Mouse (Mus musculus): ENCODE results near the gene Babam2.
A peak's percentile ranks its signal among the peaks of the same experiment; 100 is the strongest.

Babam2 gene

DNA sequence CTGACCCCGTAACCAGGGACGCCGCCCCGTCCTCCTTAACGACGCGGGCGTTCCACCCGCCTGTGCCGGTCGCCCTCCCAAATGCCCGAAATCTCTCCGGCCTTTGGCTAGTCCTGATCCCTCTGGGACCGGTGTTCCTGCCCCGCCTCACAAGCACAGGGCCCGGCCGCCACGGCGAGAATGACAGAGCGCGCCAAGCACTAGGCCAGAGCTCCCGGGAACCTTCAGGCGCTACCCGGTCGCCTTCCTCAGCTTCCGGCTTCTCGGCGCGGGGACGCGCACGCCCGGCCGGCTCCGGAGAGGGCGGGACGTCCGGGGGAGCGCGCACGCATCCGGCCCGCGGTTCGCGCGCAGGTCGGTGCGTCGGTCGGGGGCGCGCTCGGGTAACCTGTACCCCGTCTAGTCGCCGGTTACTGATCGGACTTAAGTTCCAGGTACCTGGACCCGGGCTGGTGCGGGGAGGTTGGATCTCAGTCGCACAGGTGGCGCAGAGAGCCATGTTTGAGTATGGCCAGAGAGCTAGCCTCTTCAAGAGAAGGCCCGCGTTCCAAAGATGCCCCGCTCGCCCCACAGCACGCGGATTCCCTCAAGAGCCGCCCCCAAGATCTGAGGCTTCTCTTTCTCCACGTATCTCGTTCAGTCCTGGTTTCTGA lies at the start of gene Babam2:
TSS of gene Babam2 (plus strand) at position 41 of the 653 bp plus-strand sequence.
- peak; percentile 100 for DNase-seq

DNA sequence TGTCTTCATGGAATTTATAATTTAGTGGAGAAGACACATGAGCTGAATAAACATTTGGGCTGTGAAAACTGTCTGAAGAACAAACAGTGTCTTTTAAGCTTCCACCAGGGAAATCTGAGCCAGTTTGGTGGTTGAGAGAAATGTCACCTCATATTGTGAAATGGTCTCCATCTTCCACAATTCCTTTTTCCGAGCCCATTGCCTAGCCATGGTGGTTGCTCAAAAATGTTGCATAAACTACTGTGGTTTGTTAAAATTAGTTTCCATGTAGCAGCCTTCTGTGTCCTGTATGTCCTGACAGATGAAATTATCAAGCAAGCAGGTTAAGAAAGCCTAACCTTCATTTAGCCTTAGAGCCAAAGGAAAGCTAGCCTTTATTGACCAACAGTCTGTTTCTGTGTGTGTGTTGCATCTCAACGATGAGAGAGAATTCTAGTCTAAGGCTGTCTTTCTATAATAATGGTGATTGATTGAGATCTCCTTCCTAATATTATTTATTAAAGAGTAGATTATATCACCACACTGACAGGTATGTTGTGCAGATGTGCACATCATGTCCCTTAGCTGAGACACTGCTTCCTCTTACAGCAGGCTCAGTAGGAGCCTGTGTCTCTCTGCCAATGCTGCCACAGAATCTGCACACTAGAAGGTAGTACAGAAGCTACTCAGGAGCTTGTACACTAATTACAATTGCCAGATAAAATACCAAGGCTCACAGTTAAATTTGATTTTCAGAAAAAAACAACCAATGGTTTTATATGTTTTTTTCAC lies 46.8 kb upstream of the Babam2 start:
- DNase-seq = peak; percentile 7

DNA sequence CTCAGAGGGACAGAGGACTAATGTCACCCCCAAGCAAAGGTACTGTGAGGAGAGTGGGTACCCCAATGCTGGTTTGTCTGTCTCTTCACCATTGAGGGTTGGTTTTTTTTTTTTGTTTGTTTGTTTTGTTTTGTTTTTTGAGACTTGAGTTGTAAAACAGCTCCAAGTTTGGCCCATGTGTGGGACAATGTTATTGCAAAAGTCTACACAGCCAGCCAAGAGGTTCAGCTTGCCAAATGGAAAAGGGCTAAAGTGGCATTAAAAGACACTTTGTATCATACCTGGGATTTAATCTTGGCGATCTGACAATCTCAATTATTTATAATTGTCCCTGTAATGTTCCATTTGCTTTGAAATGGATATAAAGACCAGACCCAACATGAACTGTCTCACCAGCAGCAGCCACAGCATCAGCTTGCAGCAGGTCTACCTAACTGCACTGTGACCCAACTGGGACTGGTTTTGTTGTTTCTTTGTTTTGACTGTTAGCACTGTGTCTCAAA lies 41.7 kb upstream of the Babam2 start:
- DNase-seq = peak; percentile 2

DNA sequence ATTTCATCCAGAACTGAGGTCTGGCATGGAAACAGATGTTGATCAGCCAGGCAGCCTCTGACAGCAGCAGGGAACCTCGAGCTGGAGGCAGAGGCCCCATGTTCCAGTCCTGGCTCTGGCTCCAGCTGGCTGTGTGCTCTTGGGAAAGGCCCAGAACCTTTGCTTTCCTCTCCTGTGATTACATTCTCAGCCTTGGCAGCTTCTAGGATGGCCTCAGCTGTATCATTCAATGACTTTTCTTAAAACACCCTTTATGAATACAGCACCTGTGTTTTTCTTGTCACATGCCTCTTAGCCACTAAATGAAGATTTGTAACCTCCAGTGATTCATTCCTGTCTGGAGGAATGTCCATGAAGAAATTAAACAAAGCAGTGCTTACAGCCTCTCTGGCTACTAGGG lies 31.3 kb upstream of the Babam2 start:
- peak; percentile 88 for DNase-seq

DNA sequence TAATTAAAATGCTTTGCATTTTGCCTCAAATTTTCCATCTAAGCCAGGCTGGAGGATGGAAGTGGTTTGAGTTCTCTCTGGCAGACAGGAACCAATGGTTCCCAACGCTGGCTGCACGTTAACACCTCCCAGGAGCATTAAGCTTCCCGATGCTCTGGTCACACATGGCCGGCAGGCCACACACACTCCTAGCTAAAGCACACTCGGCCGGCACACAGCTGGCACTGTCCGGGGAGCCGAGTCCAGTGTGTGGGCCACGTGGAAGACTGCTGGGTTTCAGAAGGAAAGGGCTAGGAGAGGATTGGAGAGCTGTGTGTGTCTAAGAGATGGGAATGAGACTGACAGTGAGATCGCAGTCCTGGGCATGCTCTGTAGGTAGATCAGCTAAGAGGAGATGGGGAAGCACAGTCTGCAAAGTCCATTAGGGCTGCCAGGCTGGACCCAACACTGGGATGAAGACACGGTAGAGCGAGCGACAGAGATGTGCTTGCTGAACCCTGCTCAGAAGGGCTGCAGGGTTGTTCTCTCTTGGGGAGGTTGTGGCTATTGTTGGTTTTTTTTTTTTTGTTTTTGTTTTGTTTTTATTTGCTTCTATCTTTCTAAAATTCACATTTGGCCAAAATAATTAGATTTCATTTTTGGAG lies 29.0 kb upstream of the Babam2 start:
- peak; percentile 80 for DNase-seq

DNA sequence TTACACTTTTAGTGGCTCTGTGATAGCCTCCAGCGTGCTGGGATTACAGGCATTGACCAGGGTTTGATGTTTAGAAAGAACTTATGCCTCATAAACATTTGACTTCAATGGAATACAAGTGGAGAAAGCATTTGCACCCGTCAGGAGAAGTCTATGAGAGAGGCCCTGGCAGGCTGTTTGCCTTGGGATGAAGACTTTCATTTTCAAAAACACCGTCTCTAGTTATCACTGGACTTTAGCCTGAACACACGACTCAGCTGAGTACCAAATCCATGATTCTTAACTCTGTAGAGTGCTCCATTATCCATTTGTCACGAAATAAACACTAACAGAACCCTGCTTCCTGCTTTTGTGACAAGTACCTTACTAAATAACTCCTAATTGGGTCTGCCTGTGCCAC lies 27.5 kb upstream of the Babam2 start:
- DNase-seq = no peak

DNA sequence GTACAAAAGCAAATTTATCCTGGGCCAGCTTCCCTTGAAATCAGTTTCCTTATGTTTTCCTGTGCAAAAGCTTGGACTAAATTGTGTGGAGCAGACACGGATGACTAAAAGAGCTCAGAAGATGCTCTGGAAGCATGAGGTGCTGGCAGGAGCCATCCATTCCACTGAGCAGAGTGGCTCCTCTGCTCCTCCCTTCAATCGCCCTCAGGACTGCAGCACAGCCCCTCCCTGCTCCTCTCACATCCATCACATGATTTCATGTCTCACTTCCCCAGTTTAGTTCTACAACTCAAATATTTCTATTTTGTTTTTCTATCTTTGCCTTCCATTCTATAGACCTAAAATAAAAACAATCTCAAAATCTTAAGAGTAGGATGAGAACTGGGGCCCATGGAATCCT lies 26.3 kb upstream of the Babam2 start:
- DNase-seq = no peak

DNA sequence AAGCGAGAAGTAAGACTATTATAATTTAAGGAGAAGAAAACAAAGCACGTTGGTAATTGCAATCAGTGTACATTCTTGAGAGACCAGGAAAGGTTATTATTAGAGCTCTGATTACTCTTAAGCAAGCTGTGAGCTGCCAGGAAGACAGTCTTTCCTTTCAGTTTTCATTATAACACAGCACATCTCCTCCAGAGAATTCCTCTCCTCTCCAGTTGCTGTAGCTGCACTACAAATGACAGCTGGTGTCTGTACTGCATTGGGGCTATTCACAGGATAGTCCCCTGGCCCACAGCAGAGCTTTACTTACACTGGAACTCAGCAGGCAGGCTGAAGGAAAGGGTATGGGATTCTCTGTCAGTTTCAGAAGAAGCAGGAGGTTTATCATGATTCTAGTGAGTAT lies 24.1 kb upstream of the Babam2 start:
- DNase-seq = no peak

DNA sequence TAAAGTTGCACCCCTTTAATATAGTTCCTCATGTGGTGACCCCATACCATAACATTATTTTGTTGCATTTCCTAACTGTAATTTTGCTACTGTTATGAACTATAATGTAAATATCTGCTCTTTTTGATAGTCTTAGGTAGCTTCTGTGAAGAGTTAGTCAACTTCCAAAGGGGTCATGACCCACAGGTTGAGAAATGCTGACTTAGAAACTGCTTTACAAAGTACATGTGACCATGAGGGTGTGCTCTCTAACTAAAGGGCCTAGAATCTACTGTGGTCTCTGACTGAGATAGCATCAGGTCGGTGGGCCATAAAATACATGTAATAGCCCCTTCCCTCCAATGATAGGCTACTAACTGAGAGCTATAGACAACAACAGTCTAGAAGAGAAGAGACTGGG lies 19.5 kb upstream of the Babam2 start:
- DNase-seq = no peak

DNA sequence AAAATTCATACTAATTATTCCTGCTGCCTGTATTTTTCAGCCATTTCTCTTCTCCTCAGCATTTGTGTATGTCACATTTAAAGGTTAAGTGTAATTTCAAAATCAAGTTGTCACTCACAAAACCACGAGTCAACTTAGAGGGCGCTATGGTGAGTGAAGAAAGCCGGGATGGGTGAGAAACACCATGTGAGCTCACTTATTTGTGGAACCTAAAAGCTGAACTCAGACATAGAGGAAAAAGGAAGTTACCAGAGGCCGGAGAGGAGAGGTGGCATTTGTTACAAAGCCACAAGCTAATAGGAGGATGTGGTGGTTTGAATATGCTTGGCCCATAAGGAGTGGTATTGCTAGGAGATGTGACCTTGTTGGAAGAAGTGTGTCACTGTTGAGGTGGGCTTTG lies 17.3 kb upstream of the Babam2 start:
- DNase-seq = no peak

DNA sequence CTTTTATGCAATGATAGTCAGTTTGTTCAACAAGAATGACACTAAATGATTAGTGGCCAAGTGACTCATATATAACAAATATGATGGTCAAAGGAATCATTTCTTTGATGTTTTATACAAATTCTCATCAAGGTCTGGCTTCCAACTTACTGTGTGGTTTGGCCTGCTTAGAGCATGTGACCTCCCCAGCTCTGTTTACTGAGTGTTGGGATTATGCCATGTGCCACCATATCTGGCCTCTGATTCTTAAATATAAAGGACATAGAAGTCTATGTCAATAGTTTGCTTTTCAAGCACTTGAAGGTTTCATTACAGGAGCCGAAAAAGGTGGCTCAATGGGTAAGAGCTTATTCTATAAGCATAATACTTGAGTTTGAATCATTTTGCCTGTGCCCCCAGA lies 15.2 kb upstream of the Babam2 start:
- DNase-seq = peak; percentile 54

DNA sequence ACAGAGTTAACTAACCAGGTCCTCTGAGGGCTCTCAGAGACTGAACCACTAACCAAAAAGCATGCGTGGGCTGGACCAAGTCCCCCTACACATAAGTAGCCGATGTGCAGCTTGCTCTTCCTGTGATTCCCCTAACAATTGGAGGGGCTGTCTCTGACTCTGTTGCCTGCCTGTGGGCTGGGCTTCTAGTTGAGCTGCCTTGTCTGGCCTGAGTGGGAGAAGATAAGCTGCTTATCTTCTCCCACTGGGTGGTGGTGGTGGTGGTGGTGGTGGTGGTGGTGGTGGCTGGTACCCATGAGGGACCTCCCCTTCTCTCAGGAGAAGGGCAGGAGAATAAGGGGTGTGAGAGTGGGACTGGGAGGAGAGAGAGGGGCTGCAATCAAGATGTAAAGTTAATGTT lies 11.4 kb upstream of the Babam2 start:
- no peak for DNase-seq

DNA sequence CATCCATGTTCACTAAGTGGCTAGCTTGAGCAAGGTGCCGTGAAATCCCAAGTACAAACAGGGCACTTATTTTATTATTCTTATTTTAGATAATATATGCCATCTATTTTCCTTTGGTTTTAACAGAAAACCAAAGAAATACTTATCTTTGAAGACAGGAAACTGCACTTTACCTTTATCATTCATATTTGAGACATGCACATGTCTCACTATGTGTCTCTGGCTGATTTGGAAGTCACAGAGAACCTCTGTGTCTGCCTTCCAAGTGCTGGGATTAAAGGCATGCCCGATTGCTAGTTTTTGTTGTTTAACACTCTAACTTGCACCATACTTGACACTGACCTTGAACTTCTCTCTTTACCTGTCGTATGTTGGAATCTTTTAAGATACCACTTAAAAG lies 9.5 kb upstream of the Babam2 start:
- no peak for DNase-seq

DNA sequence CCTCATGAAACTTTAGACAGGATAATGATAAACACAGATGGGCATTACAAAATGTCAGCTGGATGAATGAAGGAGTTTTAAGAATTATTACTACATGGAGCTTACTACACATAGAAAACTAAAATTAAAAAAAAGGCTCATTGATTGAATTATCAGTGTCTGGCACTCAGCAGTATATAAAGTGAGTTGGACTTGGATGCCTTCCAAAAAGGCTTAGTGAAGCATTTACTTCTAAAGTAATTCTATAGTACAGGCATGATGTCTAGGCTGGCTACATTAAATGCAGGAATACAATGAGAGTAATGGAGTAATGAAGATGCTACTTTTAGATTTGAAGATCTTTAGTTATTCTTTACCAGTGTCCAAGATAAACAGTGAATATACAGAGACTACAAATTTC lies 4.3 kb upstream of the Babam2 start:
- no peak for DNase-seq

DNA sequence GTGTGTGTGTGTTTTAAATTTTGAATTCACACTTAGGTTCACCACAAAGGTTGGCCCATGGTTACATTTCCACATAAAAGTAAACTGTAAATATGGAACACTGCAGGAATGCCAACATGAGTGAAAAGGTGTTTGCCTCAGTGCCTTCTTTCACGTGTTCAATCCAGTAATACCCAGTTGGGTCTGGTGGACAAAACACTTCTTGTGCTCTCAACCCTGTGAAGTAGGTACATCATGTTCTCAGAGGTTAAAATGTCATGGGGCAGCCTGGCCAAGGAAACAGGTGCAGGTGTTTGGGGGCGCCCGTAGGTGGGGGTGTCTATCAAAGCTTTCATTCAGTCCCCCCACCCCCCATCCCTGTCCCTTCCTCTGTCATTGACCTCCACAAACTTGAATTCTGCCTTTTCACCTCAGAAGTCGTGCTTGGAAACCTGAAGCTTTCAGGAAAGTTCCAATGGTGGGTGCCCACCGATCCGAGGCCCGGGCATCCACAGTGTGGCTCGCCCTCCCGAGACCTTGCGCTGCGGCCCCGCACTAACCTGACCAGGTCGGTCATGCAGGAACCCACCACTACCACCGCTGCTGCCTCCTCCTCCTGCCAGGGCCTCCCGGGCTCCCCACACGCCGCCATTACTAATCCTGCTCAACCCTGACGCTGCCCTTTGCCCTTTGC lies 377 bp upstream of the Babam2 start, which contains the start of gene Rbks:
TSS of gene Rbks (minus strand) at position 657 of the 673 bp plus-strand sequence.
- DNase-seq = no peak

DNA sequence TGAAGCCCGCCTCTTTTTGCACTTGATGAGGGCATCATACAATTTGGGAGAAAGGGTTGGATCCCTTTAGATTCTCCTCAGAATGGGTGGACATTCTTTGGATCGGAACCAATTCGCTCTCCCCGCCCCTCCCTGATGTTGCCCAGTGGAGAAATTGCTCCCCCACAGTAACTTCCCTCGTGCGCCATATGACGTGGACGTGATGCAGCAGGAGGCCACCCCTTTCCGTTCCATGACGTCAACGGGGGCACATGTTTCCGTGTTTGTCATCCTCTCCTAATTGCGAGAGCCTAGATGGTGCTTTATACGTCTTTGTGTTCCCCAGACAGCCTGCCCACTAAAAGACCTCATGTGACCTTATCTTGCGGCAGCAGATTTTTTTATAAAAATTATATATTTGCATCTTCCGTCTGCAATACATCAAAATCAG lies 828 bp downstream of the Babam2 start:
- peak; percentile 99 for DNase-seq

DNA sequence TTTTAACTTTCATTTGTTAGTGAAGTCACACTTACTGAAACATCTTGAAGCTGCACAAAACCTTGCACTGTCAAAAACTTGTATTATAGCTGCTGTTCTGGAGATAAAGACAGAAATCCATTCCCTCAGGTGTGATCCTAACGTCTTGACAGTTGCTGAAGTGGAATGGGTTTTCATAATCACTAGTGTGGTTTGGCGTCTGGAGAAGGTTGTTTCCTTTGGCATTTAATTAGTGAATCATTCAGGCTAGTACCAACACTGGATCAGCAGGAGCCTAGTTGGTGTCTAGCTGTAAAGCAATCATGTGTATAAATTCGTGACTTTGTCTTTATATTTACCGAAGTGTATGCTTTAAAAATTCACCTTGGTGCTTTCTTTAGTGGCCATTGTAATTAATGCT lies 1.4 kb downstream of the Babam2 start:
- peak; percentile 48 for DNase-seq

DNA sequence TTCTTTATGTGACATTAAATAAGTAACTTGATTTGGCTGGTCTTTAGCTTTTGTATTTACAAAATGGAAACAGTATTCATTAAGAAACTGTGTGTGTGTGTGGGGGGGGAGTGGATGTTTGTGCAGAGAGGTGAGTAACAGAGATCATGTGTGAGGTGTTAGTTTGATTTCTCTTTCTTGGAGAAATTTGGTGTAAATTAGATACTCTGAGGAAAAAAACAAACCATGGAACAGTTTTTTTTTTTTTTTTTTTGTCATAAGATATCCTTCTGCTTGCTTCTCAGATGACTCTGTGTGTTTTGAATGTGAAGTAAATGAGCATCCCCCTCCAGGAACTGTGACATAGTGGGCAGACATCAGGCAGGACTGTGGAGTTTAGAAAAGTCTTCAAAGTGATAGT lies 1.9 kb downstream of the Babam2 start:
- DNase-seq = peak; percentile 44

DNA sequence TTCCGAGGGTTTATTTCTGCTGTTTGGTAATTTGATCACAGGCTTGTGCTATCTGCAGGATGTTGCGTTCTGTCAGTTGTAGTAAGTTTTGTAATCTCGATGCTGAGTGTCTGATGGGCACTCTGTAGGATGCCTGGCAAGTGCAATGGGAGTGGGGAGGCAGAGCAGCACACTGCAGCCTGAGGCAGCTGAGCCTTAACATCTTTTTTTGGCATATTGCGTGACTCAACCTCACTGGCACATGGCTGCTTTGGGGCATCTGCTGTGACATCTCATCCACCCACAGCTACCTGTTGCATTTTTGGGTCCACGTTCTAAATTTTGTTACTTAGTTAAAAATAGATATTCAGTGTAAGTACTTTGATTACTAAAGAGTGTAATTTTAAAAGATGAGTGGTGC lies 7.5 kb downstream of the Babam2 start:
- DNase-seq = no peak

DNA sequence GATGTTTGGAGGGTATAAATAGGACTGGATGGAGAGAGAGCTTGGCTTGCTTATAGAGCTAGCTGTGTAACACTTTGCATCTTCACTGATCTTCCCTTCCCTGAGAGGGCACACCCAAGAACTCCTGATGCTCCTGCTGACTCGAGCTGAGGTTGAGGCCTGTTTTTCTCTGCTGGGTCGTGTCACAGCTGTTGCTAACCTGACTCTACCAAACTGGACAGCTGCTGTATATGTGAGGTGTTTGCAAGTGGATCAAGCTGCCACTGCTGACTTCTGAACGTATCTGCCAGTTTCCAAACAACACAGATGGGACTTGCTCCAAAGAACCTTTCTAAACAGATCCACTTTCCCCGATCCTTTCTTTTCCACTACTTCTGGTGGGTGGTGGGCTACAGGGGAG lies 9.3 kb downstream of the Babam2 start:
- peak; percentile 81 for DNase-seq

DNA sequence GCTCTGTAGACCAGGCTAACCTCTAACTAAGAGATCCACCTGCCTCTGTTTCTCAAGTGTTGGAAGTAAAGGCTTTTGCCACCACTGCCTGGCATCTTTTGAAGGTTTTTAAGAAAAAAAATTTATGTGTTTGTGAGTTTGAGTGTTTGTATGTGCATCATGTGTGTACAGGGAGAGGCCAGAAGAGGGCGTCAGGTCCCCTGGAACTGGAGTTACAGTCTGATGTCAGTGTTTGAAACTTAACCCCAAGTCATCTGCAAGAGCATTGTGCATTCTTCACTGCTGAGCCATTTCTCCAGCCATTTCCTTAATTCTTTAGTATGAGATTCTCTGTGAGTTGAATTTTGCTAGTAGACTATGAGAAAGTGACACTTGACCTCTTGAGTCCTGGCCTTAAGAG lies 11.9 kb downstream of the Babam2 start:
- no peak for DNase-seq

DNA sequence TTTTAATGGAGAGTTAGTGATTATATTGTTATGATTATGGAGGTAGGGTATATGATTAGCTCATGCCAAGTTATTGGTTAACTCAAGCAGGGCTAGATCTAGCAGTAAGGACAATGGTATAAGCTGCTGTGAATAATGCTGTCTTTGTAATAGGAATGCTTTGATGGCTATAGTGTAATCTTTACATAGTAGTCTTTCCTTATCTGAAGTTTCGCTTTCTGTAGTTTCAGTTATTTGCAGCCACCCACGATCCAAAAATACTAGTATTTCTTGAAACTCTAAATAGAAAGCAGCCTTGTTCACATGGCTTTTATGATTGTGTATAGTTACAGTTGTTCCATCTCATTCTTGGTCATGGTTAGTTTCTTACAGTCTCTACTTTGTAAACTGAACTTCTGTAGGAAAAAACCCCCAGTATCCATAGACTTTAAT lies 15.8 kb downstream of the Babam2 start:
- DNase-seq = no peak

DNA sequence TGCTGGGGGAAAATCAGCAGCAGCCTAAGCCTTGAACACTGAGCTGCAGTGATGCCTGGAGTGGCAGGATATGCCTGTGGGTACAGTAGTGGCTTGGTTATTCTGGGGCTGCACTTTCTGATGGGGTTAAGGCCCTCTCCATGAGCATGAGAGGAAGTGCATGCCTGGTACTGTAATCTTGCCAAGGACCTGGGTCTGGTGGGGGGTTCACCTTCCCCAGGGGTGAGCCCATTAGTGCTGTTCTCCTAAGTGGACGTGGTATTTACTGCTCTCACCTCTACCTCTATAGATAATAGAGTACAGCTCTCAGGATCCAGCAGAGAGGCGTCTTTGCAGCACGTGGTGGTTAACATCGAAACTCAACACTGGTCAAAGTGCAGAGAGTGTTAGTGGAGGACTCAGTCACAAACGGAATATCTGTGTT lies 16.4 kb downstream of the Babam2 start:
- no peak for DNase-seq
